ENCODE assay signal across 9 mouse cellular contexts in the genomic region with DNA sequence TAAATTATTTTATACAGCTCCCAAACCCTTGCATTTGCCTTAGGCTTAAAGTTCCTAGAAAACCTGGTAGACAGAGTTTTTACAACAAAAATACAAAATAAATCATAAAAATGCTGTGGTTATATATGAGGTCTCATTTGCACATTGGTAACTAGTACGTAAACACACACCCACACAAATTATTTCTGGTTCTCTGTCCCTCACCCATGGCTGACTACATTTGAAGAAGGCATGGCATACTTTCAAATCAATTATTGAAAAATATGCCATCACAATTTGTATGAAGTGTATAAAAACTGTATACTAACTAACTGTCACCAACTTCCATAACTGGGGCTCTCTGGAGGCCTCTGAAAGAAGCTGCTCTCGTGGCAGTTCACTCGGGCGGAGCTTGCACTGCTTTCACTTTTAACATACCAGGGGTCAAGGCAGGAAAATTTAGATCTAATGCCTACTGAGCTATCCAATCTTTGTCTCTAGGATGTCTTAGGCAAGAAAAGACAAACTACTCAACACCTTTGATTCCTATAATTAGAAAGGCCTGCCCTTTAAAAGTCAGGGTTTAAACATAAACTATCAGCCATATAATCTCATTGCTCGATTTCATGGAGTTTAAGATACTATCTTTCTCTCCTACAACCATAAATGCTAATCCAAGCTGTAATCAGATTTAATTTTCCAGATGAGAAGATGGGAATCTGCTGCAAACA.
A peak's percentile ranks its signal among the peaks of the same experiment; 100 is the strongest.
DNase-seq lines count a peak whose midpoint lies in the region; ATAC-seq and TF ChIP-seq lines count a peak whose summit lies in the region.
"Had no signal": no experiment of that assay in that cellular context is flagged by ENCODE, and none has a peak within 500 bp of the region (broad histone marks: within the 10 kb centered on the region; RNA-seq: fewer than 3 reads in every experiment).

No protein-coding gene starts in this region.

- no peak overlapping the region for H3K9ac ChIP-seq in forebrain, embryonic 13.5 days
- no peak overlapping the region for H3K9ac ChIP-seq in forebrain, embryonic 14.5 days (ENCODE audit: low read length)
- peak overlapping the region; percentile 48 for H3K9ac ChIP-seq in liver, embryonic 12.5 days
- no peak overlapping the region for H3K9ac ChIP-seq in forebrain, postnatal 0 days

- DNase-seq in forebrain, embryonic 14.5 days (ENCODE audit: low spot score): no peak
- DNase-seq in 3T3-L1 (ENCODE audit: low read depth, low spot score): peak; percentile 55
- no peak for DNase-seq in ovary, postnatal 10 days (ENCODE audit: low spot score)
- no peak for DNase-seq in forebrain, postnatal 0 days
- no peak for DNase-seq in cerebellum, adult 9-11 months

- no peaks in the 10 kb centered on the region for H3K9me3 ChIP-seq in forebrain, embryonic 13.5 days (replicated peaks)
- no peaks in the 10 kb centered on the region for H3K9me3 ChIP-seq in forebrain, embryonic 14.5 days (replicated peaks; ENCODE audit: control insufficient read depth, low read length)
- no peaks in the 10 kb centered on the region for H3K9me3 ChIP-seq in erythroblast, embryonic 14.5 days (ENCODE audit: control insufficient read depth, low read length)
- no peaks in the 10 kb centered on the region for H3K9me3 ChIP-seq in liver, embryonic 12.5 days (replicated peaks)
- no peaks in the 10 kb centered on the region for H3K9me3 ChIP-seq in forebrain, postnatal 0 days (ENCODE audit: low read length)

- H3K4me1 ChIP-seq in forebrain, embryonic 13.5 days: peaks cover 20% of the 10 kb centered on the region
- no peaks in the 10 kb centered on the region; the same call in 1 of the 2 replicates for H3K4me1 ChIP-seq in forebrain, embryonic 14.5 days (ENCODE audit: control insufficient read depth, insufficient read depth, low read length)
- peaks cover 52% of the 10 kb centered on the region for H3K4me1 ChIP-seq in erythroblast, embryonic 14.5 days (ENCODE audit: control insufficient read depth)
- peaks cover 47% of the 10 kb centered on the region for H3K4me1 ChIP-seq in liver, embryonic 12.5 days
- H3K4me1 ChIP-seq in forebrain, postnatal 0 days (ENCODE audit: insufficient read depth): no peaks in the 10 kb centered on the region

- no peak overlapping the region for H3K27ac ChIP-seq in forebrain, embryonic 13.5 days
- H3K27ac ChIP-seq in forebrain, embryonic 14.5 days (ENCODE audit: low read depth, low read length): no peak overlapping the region
- H3K27ac ChIP-seq in liver, embryonic 12.5 days: peak overlapping the region; percentile 30; the same call in 1 of the 2 replicates
- H3K27ac ChIP-seq in forebrain, postnatal 0 days (ENCODE audit: low read depth, low read length): no peak overlapping the region
- H3K27ac ChIP-seq: macrophage had no signal

- H3K4me2 ChIP-seq in forebrain, embryonic 13.5 days: peak overlapping the region; percentile 18; the same call in 1 of the 2 replicates
- no peak overlapping the region for H3K4me2 ChIP-seq in forebrain, embryonic 14.5 days (ENCODE audit: low read length)
- peak overlapping the region; percentile 62 for H3K4me2 ChIP-seq in liver, embryonic 12.5 days
- no peak overlapping the region for H3K4me2 ChIP-seq in forebrain, postnatal 0 days (ENCODE audit: low read depth)

- H3K27me3 ChIP-seq in forebrain, embryonic 13.5 days: no peaks in the 10 kb centered on the region
- no peaks in the 10 kb centered on the region for H3K27me3 ChIP-seq in forebrain, embryonic 14.5 days (replicated peaks; ENCODE audit: control insufficient read depth, insufficient read depth, low read length)
- no peaks in the 10 kb centered on the region for H3K27me3 ChIP-seq in erythroblast, embryonic 14.5 days (ENCODE audit: control insufficient read depth)
- no peaks in the 10 kb centered on the region for H3K27me3 ChIP-seq in liver, embryonic 12.5 days (replicated peaks)
- no peaks in the 10 kb centered on the region for H3K27me3 ChIP-seq in forebrain, postnatal 0 days (ENCODE audit: insufficient read depth, low read length)

- WGBS in forebrain, embryonic 13.5 days: 61% methylated on average over 5 of the region's 5 CpGs
- WGBS in forebrain, embryonic 14.5 days: 63% methylated on average over 5 of the region's 5 CpGs
- WGBS in liver, embryonic 12.5 days (ENCODE audit: insufficient replicate concordance): 62% methylated on average over 5 of the region's 5 CpGs
- 63% methylated on average over 5 of the region's 5 CpGs for WGBS in forebrain, postnatal 0 days

- ATAC-seq in forebrain, embryonic 13.5 days: no peak
- no peak for ATAC-seq in forebrain, embryonic 14.5 days
- ATAC-seq in liver, embryonic 12.5 days: no peak
- no peak for ATAC-seq in forebrain, postnatal 0 days

- TF ChIP-seq CTCF in forebrain, postnatal 0 days (IDR thresholded peaks at IDR 0.05; ENCODE audit: low read depth): no peak

- H3K4me3 ChIP-seq in forebrain, embryonic 13.5 days: no peak overlapping the region
- H3K4me3 ChIP-seq in forebrain, embryonic 14.5 days (ENCODE audit: low read depth, low read length): no peak overlapping the region
- peak overlapping the region; percentile 54 for H3K4me3 ChIP-seq in erythroblast, embryonic 14.5 days (replicated peaks)
- H3K4me3 ChIP-seq in liver, embryonic 12.5 days: peak overlapping the region; percentile 32
- no peak overlapping the region for H3K4me3 ChIP-seq in forebrain, postnatal 0 days (ENCODE audit: low read depth, low read length)

- no peaks in the 10 kb centered on the region for H3K36me3 ChIP-seq in forebrain, embryonic 13.5 days (ENCODE audit: poor library complexity, severe bottlenecking)
- no peaks in the 10 kb centered on the region for H3K36me3 ChIP-seq in forebrain, embryonic 14.5 days (ENCODE audit: control insufficient read depth, insufficient read depth, low read length)
- H3K36me3 ChIP-seq in erythroblast, embryonic 14.5 days (ENCODE audit: control insufficient read depth): peaks cover 3% of the 10 kb centered on the region
- H3K36me3 ChIP-seq in liver, embryonic 12.5 days: no peaks in the 10 kb centered on the region
- H3K36me3 ChIP-seq in forebrain, postnatal 0 days (ENCODE audit: insufficient read depth): no peaks in the 10 kb centered on the region

Comparison
In these comparisons a context has a peak if more than half of its experiments do, and no peak if none do; other contexts are left out.
1. H3K4me2 ChIP-seq: peak in forebrain, embryonic 13.5 days (single experiment) and liver, embryonic 12.5 days (single experiment); none in forebrain, embryonic 14.5 days (single experiment) and forebrain, postnatal 0 days (single experiment).
2. H3K4me3 ChIP-seq: peak in erythroblast, embryonic 14.5 days (single experiment) and liver, embryonic 12.5 days (single experiment); none in forebrain, embryonic 13.5 days (single experiment), forebrain, embryonic 14.5 days (single experiment) and forebrain, postnatal 0 days (single experiment).